Mouse (Mus musculus) neural tube, embryonic 10.5 days (tissue): ENCODE results near the gene Borcs6.
"Not testable (repeated sequence)": the region's sequence is repeated elsewhere in the genome, so short reads cannot be mapped to it uniquely, and the experiment has no call there.

Experiments used
- DNase-seq: peaks from one replicate; pipeline ENCODE4 v3.0.0-alpha.2; 2017; ENCODE audit warnings: low spot score; ENCODE audit errors: extremely low spot score

Borcs6 gene

GRCm38 (mm10) chr11:69059357-69059974 lies at the start of gene Borcs6:
Gene Borcs6 (plus strand): TSS chr11:69059717.
- peak; percentile 93 for DNase-seq

GRCm38 (mm10) chr11:69010400-69011323 lies 48.9 kb upstream of the Borcs6 start:
- no peak for DNase-seq

- DNase-seq, result not testable (repeated sequence)
Measured at GRCm38 (mm10) chr11:69011445-69011844, 48.1 kb upstream of the Borcs6 start.

GRCm38 (mm10) chr11:69012071-69012601 lies 47.4 kb upstream of the Borcs6 start:
- DNase-seq, result peak; percentile 85

GRCm38 (mm10) chr11:69015644-69016441 lies 43.7 kb upstream of the Borcs6 start, which contains the start of gene Ctc1:
Gene Ctc1 (plus strand): TSS chr11:69015911.
- peak; percentile 94 for DNase-seq

GRCm38 (mm10) chr11:69016755-69017154 lies 42.8 kb upstream of the Borcs6 start:
- DNase-seq, result no peak

- no peak for DNase-seq
Measured at GRCm38 (mm10) chr11:69020691-69021090, 38.8 kb upstream of the Borcs6 start.

GRCm38 (mm10) chr11:69026562-69026961 lies 33.0 kb upstream of the Borcs6 start:
- DNase-seq, result no peak

- DNase-seq, result no peak
Measured at GRCm38 (mm10) chr11:69028805-69029204, 30.7 kb upstream of the Borcs6 start.

GRCm38 (mm10) chr11:69033552-69033951 lies 26.0 kb upstream of the Borcs6 start:
- no peak for DNase-seq

GRCm38 (mm10) chr11:69034585-69034984 lies 24.9 kb upstream of the Borcs6 start:
- no peak for DNase-seq

GRCm38 (mm10) chr11:69035411-69035810 lies 24.1 kb upstream of the Borcs6 start:
- DNase-seq, result no peak

GRCm38 (mm10) chr11:69035849-69036248 lies 23.7 kb upstream of the Borcs6 start:
- peak; percentile 78 for DNase-seq

GRCm38 (mm10) chr11:69036486-69037230 lies 22.9 kb upstream of the Borcs6 start:
- peak; percentile 93 for DNase-seq

GRCm38 (mm10) chr11:69037231-69038061 lies 22.1 kb upstream of the Borcs6 start:
- peak; percentile 88 for DNase-seq

GRCm38 (mm10) chr11:69038173-69038572 lies 21.3 kb upstream of the Borcs6 start:
- DNase-seq, result no peak

GRCm38 (mm10) chr11:69045531-69046394 lies 13.8 kb upstream of the Borcs6 start, which contains the start of gene Aurkb:
Gene Aurkb (plus strand): TSS chr11:69045647.
- DNase-seq, result peak; percentile 89

- DNase-seq, result no peak
Measured at GRCm38 (mm10) chr11:69046395-69046774, 13.1 kb upstream of the Borcs6 start.

- no peak for DNase-seq
Measured at GRCm38 (mm10) chr11:69047592-69047991, 11.9 kb upstream of the Borcs6 start.
